Mouse (Mus musculus): ENCODE data around the gene Traf3.

Gene Traf3

DNA sequence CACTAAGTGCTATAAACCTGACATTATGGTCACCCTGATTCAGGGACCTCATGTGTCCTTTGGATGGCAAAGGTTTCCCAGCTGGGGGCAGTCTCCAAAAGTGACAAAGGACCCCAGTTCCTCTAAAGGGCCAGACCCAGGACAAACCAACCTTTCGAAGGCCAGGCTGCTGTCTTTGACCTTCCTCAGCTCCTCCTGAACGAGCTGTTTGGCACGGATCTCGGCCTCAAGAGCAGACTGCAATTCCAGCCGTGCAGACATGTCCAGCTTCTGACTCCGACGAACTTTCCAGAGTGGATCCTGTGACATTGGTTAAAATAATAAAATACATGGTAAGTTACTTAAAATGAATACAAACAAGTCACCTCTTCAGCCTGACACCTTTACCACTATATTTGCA lies 148.1 kb downstream of the Traf3 start:
- no peak for DNase-seq (ENCODE audit: low read depth, low spot score)

Measured in CD4-positive, CD25-positive, alpha-beta regulatory T cell, adult 2 months (primary cell).